Comparison of ENCODE assay signal across 10 mouse cellular contexts in genomic region chr7:40916761-40917160, GRCm38 (mm10). TPM values are rescaled to one million over a fixed set of nuclear protein-coding genes. Genes with fewer than 3 reads are reported as not detected.
"Had no signal": no experiment of that assay in that cellular context is flagged by ENCODE, and none has a peak within 500 bp of the region (broad histone marks: within the 10 kb centered on the region; RNA-seq: fewer than 3 reads in every experiment).

No protein-coding gene starts in this region.

- ATAC-seq: midbrain, embryonic 16.5 days had no signal

- DNase-seq: kidney, adult 2 months; kidney, postnatal 14 days; layer of hippocampus, postnatal 36 days; left cerebral cortex, postnatal 4 days; lung, adult 18-20 months; thymus, adult 18-20 months; thymus, postnatal 14 days had no signal

RNA-seq across cellular contexts. Expression of gene Vstm2b, which starts 18.6 kb away (rescaled TPM):
- total RNA-seq: liver, adult 2 months; megakaryocyte-erythroid progenitor cell, adult 5-6 weeks had no signal
